Mouse (Mus musculus) lung, embryonic 16.5 days (tissue): Measurements from ENCODE around the gene Vmn2r76. TPM values are rescaled to one million over a fixed set of nuclear protein-coding genes. Genes with fewer than 3 reads are reported as not detected.
"Not testable (repeated sequence)": the region's sequence is repeated elsewhere in the genome, so short reads cannot be mapped to it uniquely, and the experiment has no call there.

ENCODE experiments used
- ATAC-seq: fragments of 200-750 bp; cut with Nextera tagmentation; 2 replicates; pipeline ENCODE4 v1.8.0; 2017; ENCODE audit warnings: low read depth, mild to moderate bottlenecking, moderate library complexity
- H3K27ac ChIP-seq: fragments of 300-500 bp; sonication (generic); 2 replicates; pipeline ENCODE4 v1.5.1; 2014; ENCODE audit warnings: mild to moderate bottlenecking, control low read depth, low read length
- H3K27me3 ChIP-seq: fragments of 300-500 bp; sonication (generic); 2 replicates; pipeline ENCODE4 v1.6.1; 2014; ENCODE audit warnings: low read depth, low read length, mixed read lengths; ENCODE audit not compliant: control insufficient read depth, insufficient read depth
- H3K36me3 ChIP-seq: fragments of 300-500 bp; sonication (generic); 2 replicates; pipeline ENCODE4 v1.6.1; 2014; ENCODE audit warnings: low read length; ENCODE audit not compliant: control insufficient read depth, insufficient read depth
- H3K4me1 ChIP-seq: fragments of 300-500 bp; sonication (generic); replicated peaks from 2 replicates; pipeline ENCODE4 v1.6.1; 2014; ENCODE audit warnings: low read length, mixed read lengths; ENCODE audit not compliant: control insufficient read depth, insufficient read depth
- H3K4me2 ChIP-seq: fragments of 300-500 bp; sonication (generic); 2 replicates; pipeline ENCODE4 v1.6.1; 2014; ENCODE audit warnings: low read depth, low read length, control low read depth
- H3K4me3 ChIP-seq: fragments of 300-500 bp; sonication (generic); 2 replicates; pipeline ENCODE4 v1.5.1; 2014; ENCODE audit warnings: mild to moderate bottlenecking, low read length, control low read depth
- H3K9ac ChIP-seq: fragments of 300-500 bp; sonication (generic); 2 replicates; pipeline ENCODE4 v1.6.1; 2014; ENCODE audit warnings: low read length, control low read depth
- H3K9me3 ChIP-seq: fragments of 300-500 bp; sonication (generic); 2 replicates; pipeline ENCODE4 v1.6.1; 2016; ENCODE audit warnings: low read length; ENCODE audit not compliant: control insufficient read depth
- WGBS: fragments of 180-500 bp; shearing (Covaris S2); extraction: QIAGEN DNeasy Blood & Tissue Kit; methylation state at CpG from one replicate; pipeline ENCODE4 v1.1.7; 2014; 5-methylcytosine and 5-hydroxymethylcytosine counted together
- polyA plus RNA-seq: library from polyadenylated mRNA; unstranded; fragments of >200 nt; fragmentation: Nextera tagmentation; extraction: Ambion mirVana; gene quantifications from 2 replicates; pipeline ENCODE4 v1.2.1, GENCODE M21; 2015

Vmn2r76 gene
- not detected in 2 replicates for polyA plus RNA-seq

GRCm38 (mm10) chr7:86246208-86246607, at the start of gene Vmn2r76:
Gene Vmn2r76, minus strand, starts transcription at chr7:86246308.
- Histone ChIP-seq H3K4me2 (no peak within 1 kb of the TSS), H3K27ac (no peak within 1 kb of the TSS), H3K9me3 (no peaks in the 10 kb centered on the region), H3K9ac (no peak within 1 kb of the TSS), H3K4me3 (no peak within 1 kb of the TSS), H3K27me3 (no peaks in the 10 kb centered on the region), H3K4me1 (no peaks in the 10 kb centered on the region), H3K36me3 (no peaks in the 10 kb centered on the region)
- WGBS, result 57% methylated on average over 1 of the region's 1 CpGs
- ATAC-seq, result no peak

GRCm38 (mm10) chr7:86277072-86277471, 31.0 kb upstream of the Vmn2r76 start, which contains the start of gene Olfr310:
Gene Olfr310, minus strand, starts transcription at chr7:86277172.
- no peaks in the 10 kb centered on the region for H3K36me3 ChIP-seq
- H3K27me3 ChIP-seq, result no peaks in the 10 kb centered on the region
- no peak for ATAC-seq
- H3K4me1 ChIP-seq, result no peaks in the 10 kb centered on the region
- no peak within 1 kb of the TSS for H3K27ac ChIP-seq
- 53% methylated on average over 1 of the region's 1 CpGs for WGBS
- no peak within 1 kb of the TSS for H3K9ac ChIP-seq
- no peak within 1 kb of the TSS for H3K4me3 ChIP-seq
- H3K9me3 ChIP-seq, result no peaks in the 10 kb centered on the region
- H3K4me2 ChIP-seq, result no peak within 1 kb of the TSS

- Histone ChIP-seq H3K36me3 (no peaks in the 10 kb centered on the region), H3K27ac (no peak overlapping the region), H3K4me1 (no peaks in the 10 kb centered on the region), H3K9ac (no peak overlapping the region), H3K4me2 (no peak overlapping the region), H3K9me3 (no peaks in the 10 kb centered on the region), H3K27me3 (no peaks in the 10 kb centered on the region), H3K4me3 (no peak overlapping the region)
- no peak for ATAC-seq
Measured at GRCm38 (mm10) chr7:86211345-86211744, 34.8 kb downstream of the Vmn2r76 start.

GRCm38 (mm10) chr7:86171678-86172077, 74.4 kb downstream of the Vmn2r76 start, which contains the start of gene Vmn2r75:
Gene Vmn2r75, minus strand, starts transcription at chr7:86171778.
- H3K27me3 ChIP-seq, H3K4me1 ChIP-seq, H3K9ac ChIP-seq, H3K36me3 ChIP-seq, H3K27ac ChIP-seq, H3K4me2 ChIP-seq, H3K4me3 ChIP-seq, ATAC-seq, H3K9me3 ChIP-seq: not testable (repeated sequence)
- 45% methylated on average over 1 of the region's 1 CpGs for WGBS

Other genes starting within 250 kb of the Vmn2r76 start
- gene Vmn2r75, start 74.5 kb downstream of the Vmn2r76 start, polyA plus RNA-seq, result not detected in 2 replicates
- gene Olfr310, start 30.9 kb upstream of the Vmn2r76 start, polyA plus RNA-seq, result not detected in 2 replicates
- not detected in 2 replicates for gene Olfr309, start 67.4 kb upstream of the Vmn2r76 start, polyA plus RNA-seq
- not detected in 2 replicates for gene Olfr308, start 79.3 kb upstream of the Vmn2r76 start, polyA plus RNA-seq
- gene Olfr307, start 91.3 kb upstream of the Vmn2r76 start, polyA plus RNA-seq, result not detected in 2 replicates
- gene Olfr305, start 120.6 kb upstream of the Vmn2r76 start, polyA plus RNA-seq, result not detected in 2 replicates
- gene Olfr304, start 140.3 kb upstream of the Vmn2r76 start, polyA plus RNA-seq, result not detected in 2 replicates
- not detected in 2 replicates for gene Olfr303, start 151.5 kb upstream of the Vmn2r76 start, polyA plus RNA-seq
- not detected in 2 replicates for gene Olfr301, start 157.5 kb upstream of the Vmn2r76 start, polyA plus RNA-seq
- gene Olfr299, start 213.6 kb upstream of the Vmn2r76 start, polyA plus RNA-seq, result not detected in 2 replicates
- not detected in 2 replicates for gene Olfr298, start 246.2 kb upstream of the Vmn2r76 start, polyA plus RNA-seq